Mouse (Mus musculus): Measurements from ENCODE around the gene Rps19.

- TF ChIP-seq MAX (IDR thresholded peaks at IDR 0.05; ENCODE audit: low read depth) (no peak), POLR2A (IDR thresholded peaks at IDR 0.05; ENCODE audit: insufficient read length, low read depth) (no peak), TCF12 (IDR thresholded peaks at IDR 0.05; ENCODE audit: insufficient read depth, poor library complexity, severe bottlenecking) (no peak), E2F4 (IDR thresholded peaks at IDR 0.05; ENCODE audit: insufficient read depth) (no peak)
Observed at GRCm38 (mm10) chr7:24930475-24930874, 46.3 kb downstream of the Rps19 start.
